Mouse (Mus musculus) liver, embryonic 15.5 days (tissue): ENCODE results near the gene Ddias. TPM values are rescaled to one million over a fixed set of nuclear protein-coding genes. Genes with fewer than 3 reads are reported as not detected.
"Not testable (repeated sequence)": the region's sequence is repeated elsewhere in the genome, so short reads cannot be mapped to it uniquely, and the experiment has no call there.

Experiments
- ATAC-seq: fragments of 200-750 bp; cut with Nextera tagmentation; 2 replicates; pipeline ENCODE4 v1.8.0; 2017; ENCODE audit warnings: moderate number of reproducible peaks, mild to moderate bottlenecking, moderate library complexity; ENCODE audit not compliant: insufficient read depth
- H3K27ac ChIP-seq: fragments of 300-500 bp; sonication (generic); replicated peaks from 2 replicates; pipeline ENCODE4 v1.5.1; 2015; ENCODE audit warnings: mild to moderate bottlenecking, inconsistent platforms
- H3K27me3 ChIP-seq: fragments of 300-500 bp; sonication (generic); 2 replicates; pipeline ENCODE4 v1.6.1; 2015; ENCODE audit warnings: mild to moderate bottlenecking, inconsistent platforms
- H3K36me3 ChIP-seq: fragments of 300-500 bp; sonication (generic); replicated peaks from 2 replicates; pipeline ENCODE4 v1.6.1; 2015; ENCODE audit warnings: moderate library complexity, mild to moderate bottlenecking, inconsistent platforms
- H3K4me1 ChIP-seq: fragments of 300-500 bp; sonication (generic); replicated peaks from 2 replicates; pipeline ENCODE4 v1.6.1; 2015; ENCODE audit warnings: inconsistent platforms
- H3K4me2 ChIP-seq: fragments of 300-500 bp; sonication (generic); 2 replicates; pipeline ENCODE4 v1.6.1; 2015; ENCODE audit warnings: moderate library complexity, mild to moderate bottlenecking, inconsistent platforms
- H3K4me3 ChIP-seq: fragments of 300-500 bp; sonication (generic); replicated peaks from 2 replicates; pipeline ENCODE4 v1.5.1; 2015; ENCODE audit warnings: mild to moderate bottlenecking, inconsistent platforms
- H3K9ac ChIP-seq: fragments of 300-500 bp; sonication (generic); 2 replicates; pipeline ENCODE4 v1.6.1; 2015; ENCODE audit warnings: moderate library complexity, mild to moderate bottlenecking, inconsistent platforms
- H3K9me3 ChIP-seq: fragments of 300-500 bp; sonication (generic); replicated peaks from 2 replicates; pipeline ENCODE4 v1.6.1; 2016; ENCODE audit warnings: inconsistent platforms
- WGBS: fragments of 180-500 bp; shearing (Covaris S2); methylation state at CpG from one replicate; pipeline ENCODE4 v1.1.7; 2015; ENCODE audit warnings: mixed read lengths; ENCODE audit not compliant: insufficient replicate concordance; 5-methylcytosine and 5-hydroxymethylcytosine counted together
- polyA plus RNA-seq: library from polyadenylated mRNA; unstranded; fragments of >200 nt; fragmentation: Nextera tagmentation; extraction: Ambion mirVana; gene quantifications from 2 replicates; pipeline ENCODE4 v1.2.1, GENCODE M21; 2015

Gene Ddias
- polyA plus RNA-seq = 9.2 and 9.5 TPM in 2 replicates

DNA sequence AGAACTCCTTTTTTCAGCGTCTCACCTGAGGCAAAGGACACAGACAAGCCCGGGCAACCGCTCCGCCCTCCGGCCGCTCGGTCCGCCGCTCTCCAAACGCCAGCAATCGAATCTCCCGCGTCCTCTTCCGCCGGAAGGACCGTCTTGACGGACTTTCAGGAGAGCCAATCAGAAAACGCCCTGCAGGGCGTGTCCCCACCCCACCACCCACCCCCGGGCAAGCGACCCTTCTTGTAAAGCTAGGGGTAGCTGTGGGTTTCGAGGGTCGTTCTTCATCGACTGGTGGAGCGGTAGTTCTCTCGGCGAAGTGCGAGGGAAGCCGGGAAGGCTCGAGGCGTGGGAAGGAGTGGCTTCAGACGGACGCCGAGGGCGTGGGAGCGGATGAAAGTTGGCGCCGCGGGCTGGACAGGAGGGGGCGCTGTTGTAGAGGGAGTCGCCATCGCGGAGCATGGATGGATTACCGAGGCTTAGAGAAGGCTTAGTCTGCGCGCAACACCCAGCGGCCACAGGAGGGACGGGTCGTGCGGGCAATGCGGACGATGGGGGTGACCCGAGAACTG, at the start of gene Ddias, which contains the start of gene Prcp:
Ddias (minus strand) TSS at position 132 of the 560 bp plus-strand sequence.
Prcp (plus strand) TSS at position 355 of the 560 bp plus-strand sequence.
- H3K9me3 ChIP-seq = no peaks in the 10 kb centered on the region
- peaks cover 61% of the 10 kb centered on the region for H3K4me1 ChIP-seq
- peak within 1 kb of the TSS; percentile 87 for H3K9ac ChIP-seq
- H3K27me3 ChIP-seq = no peaks in the 10 kb centered on the region
- peak within 1 kb of the TSS; percentile 84 for H3K4me3 ChIP-seq
- H3K4me2 ChIP-seq = peak within 1 kb of the TSS; percentile 97
- peak within 1 kb of the TSS; percentile 99 for H3K27ac ChIP-seq
- WGBS = under 1% methylated on average over 53 of the region's 53 CpGs
- 0 out of 2 replicates have a peak, but pooled peaks cover 8% of the 10 kb centered on the region for H3K36me3 ChIP-seq
- peak; percentile 77 for ATAC-seq

DNA sequence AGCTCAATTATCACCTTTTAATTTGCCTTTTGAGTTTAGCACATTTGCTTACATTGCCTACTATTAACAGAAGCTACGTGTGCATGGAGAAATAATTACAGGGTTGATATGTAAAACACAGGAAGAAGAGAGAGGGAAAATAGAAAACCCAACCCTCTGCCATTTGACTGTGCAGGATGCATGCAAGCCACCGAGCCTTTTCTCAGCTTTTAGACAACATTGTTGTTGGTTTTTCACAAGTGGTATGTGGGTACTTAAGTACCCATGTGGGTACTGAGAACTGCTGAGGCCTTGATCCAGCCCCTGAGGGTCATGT, 46.8 kb upstream of the Ddias start:
- Histone ChIP-seq H3K4me1 (no peaks in the 10 kb centered on the region), H3K4me2 (no peak overlapping the region), H3K4me3 (no peak overlapping the region), H3K9ac (no peak overlapping the region), H3K36me3 (peaks cover 12% of the 10 kb centered on the region; the same call in 1 of the 2 replicates), H3K27me3 (no peaks in the 10 kb centered on the region), H3K9me3 (no peaks in the 10 kb centered on the region), H3K27ac (no peak overlapping the region)
- ATAC-seq = no peak
- 61% methylated on average over 2 of the region's 2 CpGs for WGBS

DNA sequence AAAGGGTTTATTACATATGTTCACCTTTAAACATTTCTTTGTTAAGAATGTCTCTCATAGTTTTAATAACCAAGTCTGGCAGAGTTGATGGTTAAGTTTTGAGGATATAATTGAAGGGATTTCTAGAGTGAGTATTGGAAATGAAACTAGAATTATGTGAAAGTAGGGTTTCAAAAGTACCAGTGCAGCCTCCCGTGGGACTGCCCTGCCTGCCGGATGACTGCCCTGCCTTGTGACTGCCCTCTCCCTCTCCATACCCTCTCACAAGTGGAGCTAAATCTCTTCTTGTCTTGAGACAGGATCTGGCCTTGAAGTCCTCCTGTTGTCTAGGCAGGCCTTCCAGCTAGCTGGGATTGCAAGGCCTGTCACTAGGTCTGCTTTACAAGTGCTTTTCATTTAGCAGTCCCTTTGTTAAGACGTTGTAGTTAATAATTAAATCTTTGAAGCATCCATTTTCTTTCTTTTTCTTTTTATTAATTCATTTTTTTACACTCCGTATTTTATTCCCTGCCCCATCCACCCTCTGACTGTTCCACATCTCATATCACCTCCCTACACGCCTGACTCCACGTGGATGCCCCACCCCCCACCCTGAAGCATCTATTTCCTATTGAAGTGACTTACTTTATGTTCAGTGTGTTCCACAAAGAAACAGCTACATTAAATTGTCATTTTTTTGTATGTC, 46.3 kb upstream of the Ddias start:
- H3K9me3 ChIP-seq = no peaks in the 10 kb centered on the region
- H3K4me2 ChIP-seq = no peak overlapping the region
- H3K4me3 ChIP-seq = no peak overlapping the region
- H3K27ac ChIP-seq = no peak overlapping the region
- no peak for ATAC-seq
- 67% methylated on average over 6 of the region's 6 CpGs for WGBS
- H3K9ac ChIP-seq = no peak overlapping the region
- H3K27me3 ChIP-seq = no peaks in the 10 kb centered on the region
- no peaks in the 10 kb centered on the region for H3K4me1 ChIP-seq
- H3K36me3 ChIP-seq = peaks cover 12% of the 10 kb centered on the region; the same call in 1 of the 2 replicates

GRCm38 (mm10) chr7:92904285-92904684, 30.2 kb upstream of the Ddias start:
- not testable (repeated sequence) for H3K27me3 ChIP-seq, ATAC-seq
- 22% methylated on average over 7 of the region's 7 CpGs for WGBS

DNA sequence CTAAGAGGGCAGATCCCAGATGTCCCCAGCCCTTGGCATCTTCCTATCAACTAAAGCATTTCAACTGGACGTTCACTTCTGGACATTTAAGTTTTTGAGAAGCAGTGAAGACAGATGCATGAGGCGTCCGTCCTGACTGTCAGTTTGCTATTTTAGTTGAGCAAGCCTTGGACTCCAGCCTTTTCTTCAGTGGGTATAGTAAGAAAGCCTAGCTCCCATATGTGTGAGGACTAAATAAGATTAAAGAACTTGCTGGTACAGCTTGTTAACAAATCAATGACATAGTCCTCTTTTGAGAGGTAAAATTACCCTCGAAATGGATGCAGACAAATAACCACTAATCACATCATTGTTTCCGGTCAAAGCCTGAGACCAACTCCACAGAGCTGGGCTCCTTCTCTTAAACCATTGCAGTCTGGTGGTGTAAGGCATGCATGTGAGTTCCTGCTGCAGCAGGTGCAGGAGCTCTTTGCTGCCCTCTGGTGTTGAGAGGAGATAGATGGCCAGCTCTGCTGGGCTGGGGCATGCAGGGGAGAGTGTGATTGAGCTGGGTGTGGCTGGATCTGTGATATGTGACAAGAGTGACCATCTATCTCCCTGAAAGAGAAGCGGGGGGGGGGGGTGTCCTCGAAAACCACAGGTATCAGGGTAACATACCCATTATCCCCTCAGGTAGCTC, 29.5 kb upstream of the Ddias start:
- no peak overlapping the region for H3K9ac ChIP-seq
- 0 out of 2 replicates have a peak, but pooled peaks cover 3% of the 10 kb centered on the region for H3K36me3 ChIP-seq
- WGBS = 34% methylated on average over 7 of the region's 7 CpGs
- no peak overlapping the region for H3K27ac ChIP-seq
- H3K27me3 ChIP-seq = no peaks in the 10 kb centered on the region
- no peak overlapping the region for H3K4me2 ChIP-seq
- H3K4me3 ChIP-seq = no peak overlapping the region
- peaks cover 13% of the 10 kb centered on the region for H3K4me1 ChIP-seq
- H3K9me3 ChIP-seq = no peaks in the 10 kb centered on the region
- peak; percentile 89 for ATAC-seq

More at GRCm38 (mm10) chr7:92904285-92904684, 30.2 kb upstream of the Ddias start:
- H3K4me1 ChIP-seq = peaks cover 13% of the 10 kb centered on the region
- H3K27ac ChIP-seq, H3K36me3 ChIP-seq, H3K9me3 ChIP-seq, H3K4me2 ChIP-seq, H3K4me3 ChIP-seq, H3K9ac ChIP-seq: not testable (repeated sequence)

DNA sequence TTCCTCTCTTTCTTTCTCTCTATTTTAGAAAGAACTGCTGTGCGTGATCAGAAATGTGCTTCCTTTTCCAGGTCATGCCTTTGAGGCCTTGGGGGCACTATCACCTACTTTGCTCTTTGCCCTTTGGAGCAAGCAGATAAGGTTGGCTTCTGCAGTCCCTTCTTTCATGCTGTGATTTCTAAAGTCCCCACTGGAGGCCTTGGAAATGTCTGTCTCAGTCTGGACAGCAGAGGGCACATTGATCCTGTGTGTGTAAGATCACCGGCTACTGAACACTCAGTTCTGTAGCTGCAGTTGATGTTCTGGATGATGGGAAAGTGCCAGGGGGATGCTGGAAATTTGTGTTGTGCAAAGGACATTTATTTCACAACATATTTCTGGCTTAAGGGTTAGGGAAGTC, 23.0 kb upstream of the Ddias start:
- no peak overlapping the region for H3K4me2 ChIP-seq
- no peaks in the 10 kb centered on the region for H3K27me3 ChIP-seq
- H3K4me3 ChIP-seq = no peak overlapping the region
- 0 out of 2 replicates have a peak, but pooled peaks cover 7% of the 10 kb centered on the region for H3K36me3 ChIP-seq
- no peak overlapping the region for H3K9ac ChIP-seq
- WGBS = 39% methylated on average over 2 of the region's 2 CpGs
- ATAC-seq = no peak
- H3K4me1 ChIP-seq = peaks cover 5% of the 10 kb centered on the region; the same call in 1 of the 2 replicates
- H3K27ac ChIP-seq = no peak overlapping the region
- H3K9me3 ChIP-seq = no peaks in the 10 kb centered on the region

DNA sequence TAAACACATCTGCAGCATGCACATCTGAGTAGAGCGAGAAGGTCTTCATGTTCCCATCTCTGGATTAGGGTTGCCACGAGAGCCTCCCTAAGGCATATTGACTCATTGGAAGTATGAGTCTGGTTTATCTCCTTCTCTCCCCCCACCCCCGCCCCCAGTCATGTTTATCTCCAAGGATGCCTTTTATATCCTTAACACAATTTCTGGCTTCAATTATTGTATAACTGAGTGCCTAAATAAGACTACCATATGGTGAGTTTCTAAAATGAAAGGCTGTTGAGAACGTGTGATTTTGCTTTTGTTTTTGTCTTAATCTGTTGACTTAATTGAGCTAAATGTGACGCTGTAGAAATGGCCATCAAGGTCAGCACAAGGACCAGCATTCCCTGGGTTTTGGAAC, 22.0 kb upstream of the Ddias start:
- Histone ChIP-seq H3K4me3 (no peak overlapping the region), H3K9me3 (no peaks in the 10 kb centered on the region), H3K4me2 (no peak overlapping the region), H3K4me1 (peaks cover 5% of the 10 kb centered on the region; the same call in 1 of the 2 replicates), H3K27ac (no peak overlapping the region), H3K27me3 (no peaks in the 10 kb centered on the region), H3K9ac (no peak overlapping the region), H3K36me3 (0 out of 2 replicates have a peak, but pooled peaks cover 5% of the 10 kb centered on the region)
- WGBS = 52% methylated on average over 5 of the region's 5 CpGs
- ATAC-seq = no peak

- Histone ChIP-seq H3K9ac (no peak overlapping the region), H3K27me3 (no peaks in the 10 kb centered on the region), H3K27ac (no peak overlapping the region), H3K4me3 (no peak overlapping the region), H3K9me3 (no peaks in the 10 kb centered on the region), H3K4me2 (no peak overlapping the region), H3K4me1 (peaks cover 13% of the 10 kb centered on the region), H3K36me3 (peaks cover 9% of the 10 kb centered on the region; the same call in 1 of the 2 replicates)
- no peak for ATAC-seq
- 22% methylated on average over 3 of the region's 3 CpGs for WGBS
Measured at GRCm38 (mm10) chr7:92893478-92893877, 19.4 kb upstream of the Ddias start.

DNA sequence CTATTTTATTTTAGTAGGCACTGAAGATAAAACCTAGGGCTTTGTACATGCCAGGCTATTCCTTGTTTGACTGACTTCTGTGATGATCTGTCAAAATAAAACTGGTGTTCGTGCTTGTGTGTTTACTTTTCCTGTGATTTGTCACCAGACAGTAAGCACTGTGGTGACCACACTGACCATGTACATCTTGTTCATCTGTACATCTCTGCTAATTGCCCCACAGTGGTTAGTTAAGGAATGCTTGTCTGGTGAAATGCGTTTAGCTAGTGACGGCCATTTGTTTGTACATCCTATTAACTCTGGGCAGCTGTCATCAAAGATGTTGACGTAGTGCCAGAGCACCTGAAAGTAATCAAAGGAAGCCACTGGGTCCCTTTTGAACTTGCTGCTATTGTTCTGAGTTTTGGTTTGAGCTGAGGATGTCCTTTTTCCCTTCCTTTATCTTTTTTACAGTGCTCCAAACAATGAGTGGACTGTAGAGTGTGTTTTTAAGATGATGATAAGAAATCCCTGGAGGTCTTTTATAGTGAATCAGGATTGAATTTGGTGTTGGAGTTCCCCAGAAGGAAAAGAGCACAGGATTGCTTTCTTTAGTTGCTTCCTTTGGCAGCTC, 16.7 kb upstream of the Ddias start:
- H3K27me3 ChIP-seq = no peaks in the 10 kb centered on the region
- 60% methylated on average over 4 of the region's 4 CpGs for whole genome bisulfite sequencing
- ATAC-seq = no peak
- no peaks in the 10 kb centered on the region for H3K9me3 ChIP-seq
- H3K36me3 ChIP-seq = peaks cover 13% of the 10 kb centered on the region
- peaks cover 27% of the 10 kb centered on the region for H3K4me1 ChIP-seq
- no peak overlapping the region for H3K27ac ChIP-seq
- no peak overlapping the region for H3K9ac ChIP-seq
- no peak overlapping the region for H3K4me2 ChIP-seq
- H3K4me3 ChIP-seq = no peak overlapping the region

- Histone ChIP-seq H3K4me2 (no peak overlapping the region), H3K9ac (no peak overlapping the region), H3K27ac (no peak overlapping the region), H3K4me3 (no peak overlapping the region), H3K9me3 (no peaks in the 10 kb centered on the region), H3K27me3 (no peaks in the 10 kb centered on the region), H3K4me1 (peaks cover 32% of the 10 kb centered on the region), H3K36me3 (peaks cover 13% of the 10 kb centered on the region)
- ATAC-seq = no peak
- 56% methylated on average over 1 of the region's 1 CpGs for WGBS
Measured at GRCm38 (mm10) chr7:92890211-92890610, 16.2 kb upstream of the Ddias start.

GRCm38 (mm10) chr7:92887230-92887629, 13.2 kb upstream of the Ddias start:
- ATAC-seq = peak; percentile 68
- Histone ChIP-seq H3K9ac (no peak overlapping the region; the same call in 1 of the 2 replicates), H3K27me3 (no peaks in the 10 kb centered on the region), H3K4me2 (peak overlapping the region; percentile 43), H3K36me3 (peaks cover 12% of the 10 kb centered on the region), H3K9me3 (no peaks in the 10 kb centered on the region), H3K27ac (peak overlapping the region; percentile 74), H3K4me3 (no peak overlapping the region), H3K4me1 (peaks cover 61% of the 10 kb centered on the region)
- WGBS = 58% methylated on average over 5 of the region's 5 CpGs
